Mouse (Mus musculus): ENCODE data around the gene Trim28.
A peak's percentile ranks its signal among the peaks of the same experiment; 100 is the strongest.

Gene Trim28

DNA sequence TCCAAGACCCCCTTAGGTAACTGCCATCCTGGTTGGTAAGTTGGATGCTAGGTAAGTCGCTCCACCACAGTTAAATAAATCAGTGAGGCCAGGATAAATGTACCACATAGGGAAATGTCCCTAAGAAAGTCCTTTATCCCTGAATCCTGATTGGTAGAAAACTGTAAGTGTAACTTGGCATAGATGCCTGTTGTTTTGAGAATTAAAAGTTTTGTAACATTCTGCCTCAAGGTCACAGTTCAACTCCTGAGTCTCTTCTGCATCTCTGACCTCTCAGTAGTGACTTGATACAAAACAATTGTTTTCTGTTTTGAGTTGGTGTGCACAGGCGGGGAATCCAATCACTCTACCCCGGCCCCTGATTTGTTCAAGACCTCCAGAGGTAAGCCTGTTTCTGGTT, at the start of gene Trim28:
TSS of gene Trim28 (plus strand) at position 264 of the 400 bp plus-strand sequence.
- no peak for DNase-seq (ENCODE audit: low read depth)

- DNase-seq (ENCODE audit: low read depth) = no peak
Measured at GRCm38 (mm10) chr7:12949872-12950229, 49.1 kb upstream of the Trim28 start.

- DNase-seq (ENCODE audit: low read depth) = no peak
Measured at GRCm38 (mm10) chr7:12954896-12955295, 44.0 kb upstream of the Trim28 start.

- no peak for DNase-seq (ENCODE audit: low read depth)
Measured at GRCm38 (mm10) chr7:12957511-12957910, 41.4 kb upstream of the Trim28 start.

DNA sequence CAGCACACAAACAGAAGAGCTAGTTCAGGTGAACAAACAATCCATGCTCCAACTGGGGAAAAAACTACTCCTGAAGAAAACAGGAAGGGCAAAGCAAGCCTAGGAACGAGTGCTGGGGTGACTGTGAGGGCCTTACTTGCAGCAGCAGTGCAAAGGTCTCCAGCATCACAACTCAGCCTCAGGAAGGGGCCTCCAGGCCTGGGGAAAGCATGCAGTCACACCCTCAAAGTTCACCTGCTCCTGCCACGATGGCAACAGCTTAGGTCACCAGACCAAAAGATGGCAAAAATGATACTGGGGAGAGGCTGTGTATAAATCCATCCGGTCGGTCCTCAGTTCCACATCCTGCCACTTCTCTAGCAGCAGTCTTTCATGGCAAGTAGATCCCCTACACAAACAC, 40.0 kb upstream of the Trim28 start:
- no peak for DNase-seq (ENCODE audit: low read depth)

DNA sequence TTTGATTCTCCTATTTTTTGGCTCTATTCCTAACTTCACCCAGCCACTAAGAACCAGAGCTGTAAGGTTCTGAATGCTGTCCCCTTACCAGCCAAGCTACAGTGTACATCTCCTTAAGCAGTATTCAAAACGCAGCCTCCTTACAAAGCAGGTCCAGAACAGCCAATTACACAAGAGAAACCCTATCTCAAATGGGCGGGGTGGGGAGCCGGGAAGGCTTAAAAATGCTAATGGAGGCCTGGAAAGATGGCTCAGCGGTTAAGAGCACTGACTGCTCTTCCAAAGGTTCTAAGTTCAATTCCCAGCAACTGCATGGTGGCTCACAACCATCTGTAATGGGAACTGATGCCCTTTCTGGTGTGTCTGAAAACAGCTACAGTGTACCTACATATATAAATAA, 39.2 kb upstream of the Trim28 start:
- no peak for DNase-seq (ENCODE audit: low read depth)

DNA sequence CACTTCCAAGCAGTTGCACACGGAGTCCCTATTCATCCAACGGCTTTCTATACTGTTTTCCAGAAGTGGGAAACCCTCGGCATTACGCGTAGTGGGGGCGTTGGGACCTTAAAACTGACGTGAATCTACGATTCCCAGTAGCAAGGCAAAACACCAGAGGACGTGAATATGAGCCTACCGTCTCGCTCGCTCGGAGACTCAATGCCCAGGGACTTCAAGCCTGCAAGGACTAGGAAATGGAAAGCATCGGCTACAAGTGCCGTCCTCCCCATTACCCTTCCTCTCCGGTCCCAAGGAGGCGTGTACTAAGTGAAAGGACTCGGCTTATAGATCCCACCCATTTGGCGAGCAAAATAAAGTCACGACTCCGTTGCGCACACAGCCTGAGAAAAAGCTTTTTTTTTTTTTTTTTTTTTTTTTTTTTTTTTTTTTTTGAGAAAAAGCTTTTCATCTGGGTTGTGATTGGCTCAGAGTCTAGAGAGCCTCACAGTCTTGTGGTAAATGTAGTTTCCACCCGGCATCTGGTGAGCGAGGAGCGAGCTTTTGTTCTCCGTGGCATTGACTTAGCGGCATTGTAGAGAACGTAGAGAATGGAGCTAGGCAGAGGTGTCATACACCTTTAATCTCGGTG, 37.3 kb upstream of the Trim28 start:
- peak; percentile 90 for DNase-seq (ENCODE audit: low read depth)

- peak; percentile 89 for DNase-seq (ENCODE audit: low read depth)
Measured at GRCm38 (mm10) chr7:12965678-12966091, 33.2 kb upstream of the Trim28 start, which contains the start of gene Zfp324. Zfp324 (plus strand) TSS chr7:12965838.

GRCm38 (mm10) chr7:12966104-12966845, 32.6 kb upstream of the Trim28 start:
- peak; percentile 72 for DNase-seq (ENCODE audit: low read depth)

DNA sequence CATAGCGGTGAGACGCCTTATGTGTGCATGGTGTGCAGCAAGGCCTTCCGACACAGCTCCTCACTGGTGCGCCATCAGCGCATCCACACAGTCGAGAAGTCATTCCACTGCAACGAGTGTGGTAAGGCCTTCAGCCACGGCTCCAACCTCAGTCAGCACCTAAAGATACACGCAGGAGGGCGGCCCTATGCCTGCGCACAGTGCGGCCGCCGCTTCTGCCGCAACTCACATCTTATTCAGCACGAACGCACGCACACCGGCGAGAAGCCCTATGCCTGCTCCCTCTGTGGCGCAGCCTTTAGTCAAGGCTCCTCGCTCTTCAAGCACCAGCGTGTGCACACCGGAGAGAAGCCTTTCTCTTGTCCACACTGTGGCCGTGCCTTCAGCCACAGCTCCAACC, 28.0 kb upstream of the Trim28 start:
- DNase-seq (ENCODE audit: low read depth) = no peak

- DNase-seq (ENCODE audit: low read depth) = peak; percentile 98
Measured at GRCm38 (mm10) chr7:12977682-12978389, 21.1 kb upstream of the Trim28 start, which contains the start of gene Zfp446. Zfp446 (plus strand) TSS chr7:12977848.

GRCm38 (mm10) chr7:12978931-12979722, 19.8 kb upstream of the Trim28 start:
- peak; percentile 36 for DNase-seq (ENCODE audit: low read depth)

GRCm38 (mm10) chr7:12979776-12980175, 19.1 kb upstream of the Trim28 start:
- DNase-seq (ENCODE audit: low read depth) = peak; percentile 34

DNA sequence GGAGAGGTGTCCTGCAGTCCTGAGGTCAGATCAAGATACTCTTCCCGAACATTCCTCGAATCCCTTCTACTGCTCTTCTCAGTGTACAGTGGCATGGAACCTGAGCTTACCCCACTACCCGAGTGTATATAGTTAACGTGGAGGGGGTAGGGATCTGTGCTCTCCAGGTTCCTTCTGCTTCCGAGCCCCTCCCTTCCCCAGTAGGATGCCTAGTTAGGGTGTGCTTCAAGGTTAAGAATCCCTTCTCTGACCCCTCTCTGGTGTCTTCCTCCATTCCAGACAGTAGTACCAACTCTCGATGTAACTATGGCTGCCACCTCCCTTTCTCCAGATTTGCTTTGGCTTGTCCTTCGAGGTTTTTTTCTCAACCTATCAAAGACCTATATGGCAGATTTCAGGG, 18.6 kb upstream of the Trim28 start:
- DNase-seq (ENCODE audit: low read depth) = no peak

- no peak for DNase-seq (ENCODE audit: low read depth)
Measured at GRCm38 (mm10) chr7:12985724-12986123, 13.2 kb upstream of the Trim28 start.

DNA sequence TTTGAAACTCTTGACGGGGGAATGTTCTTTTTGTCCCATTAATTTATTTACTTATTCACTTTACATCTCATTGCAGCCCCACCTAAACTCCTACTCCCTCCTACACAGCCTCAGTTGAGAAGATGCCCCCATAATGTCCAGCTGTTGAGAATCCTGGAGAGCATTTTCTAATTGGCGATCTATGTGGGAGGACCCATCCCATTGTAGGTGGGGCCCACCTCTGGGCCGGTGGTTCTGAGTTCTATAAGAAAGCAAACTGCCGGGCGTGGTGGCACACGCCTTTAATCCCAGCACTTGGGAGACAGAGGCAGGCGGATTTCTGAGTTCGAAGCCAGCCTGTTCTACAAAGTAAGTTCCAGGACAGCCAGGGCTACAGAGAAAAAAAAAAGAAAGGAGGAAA, 12.0 kb upstream of the Trim28 start:
- DNase-seq (ENCODE audit: low read depth) = no peak

DNA sequence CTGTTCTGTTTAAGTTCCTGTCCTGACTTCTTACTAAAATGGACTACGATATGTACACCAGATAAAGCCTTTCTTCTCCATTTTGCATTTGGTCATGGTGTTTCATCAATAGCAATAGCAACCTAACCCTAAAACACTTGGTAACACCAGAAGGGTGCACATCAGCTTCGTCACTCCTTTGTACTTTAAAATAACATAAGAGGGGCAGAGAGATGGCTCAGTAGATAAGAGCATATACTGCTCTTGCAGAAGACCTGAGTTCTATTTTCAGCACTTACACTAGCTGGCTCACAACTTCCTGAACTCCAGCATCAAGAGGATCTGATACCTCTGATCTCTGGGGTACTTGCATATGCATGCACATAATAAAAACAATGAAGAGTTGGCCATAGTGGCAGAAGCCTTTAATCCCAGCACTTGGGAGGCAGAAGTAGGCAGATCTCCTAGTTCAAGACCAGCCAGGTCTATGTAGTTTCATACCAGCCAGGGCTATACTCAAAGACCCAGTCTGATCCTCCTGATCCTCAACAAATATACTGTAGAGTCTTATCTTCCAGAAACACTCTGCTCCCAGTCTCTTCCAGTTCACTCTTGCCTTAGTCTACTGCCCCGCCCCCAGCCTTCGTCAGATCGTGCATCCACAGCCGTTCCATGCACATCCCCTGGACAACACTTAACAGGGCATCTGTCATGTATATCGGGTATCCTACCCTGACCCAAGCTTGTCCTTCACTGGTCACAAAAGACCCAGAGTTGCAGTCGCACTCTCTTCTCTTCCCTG, 11.3 kb upstream of the Trim28 start:
- DNase-seq (ENCODE audit: low read depth) = peak; percentile 41

DNA sequence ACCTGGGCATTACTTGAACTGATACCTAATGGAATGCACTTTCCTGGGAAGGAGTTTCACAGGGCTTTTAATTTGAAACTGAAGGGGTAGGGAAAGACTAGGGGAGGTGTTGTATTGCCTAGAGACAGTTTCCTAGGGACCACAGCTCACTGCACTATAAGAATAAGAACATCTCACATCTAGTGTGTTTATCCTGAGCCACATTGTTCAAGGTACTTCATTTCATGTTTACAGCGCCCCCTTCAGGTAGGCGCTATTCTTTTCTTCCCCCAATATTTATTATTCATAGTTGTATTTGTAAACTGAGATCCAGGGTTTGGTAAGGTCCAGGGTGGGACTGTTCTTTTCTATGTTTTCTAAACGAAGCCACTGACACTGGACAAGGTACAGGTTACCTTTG, 6.7 kb upstream of the Trim28 start:
- peak; percentile 86 for DNase-seq (ENCODE audit: low read depth)

- no peak for DNase-seq (ENCODE audit: low read depth)
Measured at GRCm38 (mm10) chr7:12993148-12993547, 5.8 kb upstream of the Trim28 start.

GRCm38 (mm10) chr7:12995862-12996261, 3.1 kb upstream of the Trim28 start:
- DNase-seq (ENCODE audit: low read depth) = no peak

DNA sequence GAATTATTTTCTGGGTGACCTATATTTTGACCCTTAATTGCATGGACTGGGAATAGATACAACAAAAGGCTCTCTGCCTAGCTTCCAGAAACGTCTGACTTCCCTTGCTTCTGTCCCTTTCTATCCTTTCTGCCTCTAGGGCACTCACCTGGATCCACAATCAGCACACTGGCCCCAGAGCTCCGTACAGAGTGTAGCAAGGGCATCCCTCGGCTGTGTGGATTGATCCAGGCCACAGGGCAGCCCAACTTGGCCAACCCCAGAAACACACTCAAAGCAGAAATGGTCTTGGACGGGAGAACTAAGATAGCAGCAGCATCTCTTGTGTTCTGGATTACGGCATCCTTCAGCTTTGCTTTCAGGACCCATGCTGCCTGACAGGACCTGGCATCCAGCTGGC, 1.7 kb upstream of the Trim28 start:
- no peak for DNase-seq (ENCODE audit: low read depth)

Data from naive thymus-derived CD4-positive, alpha-beta T cell, adult 2 months (primary cell).